Mouse (Mus musculus) lung, embryonic 15.5 days (tissue): ENCODE measurements around the gene Bbx. TPM values are rescaled to one million over a fixed set of nuclear protein-coding genes. Genes with fewer than 3 reads are reported as not detected.

Source experiments
- ATAC-seq: fragments of 200-750 bp; cut with Nextera tagmentation; 2 replicates; pipeline ENCODE4 v1.8.0; 2017; ENCODE audit warnings: moderate number of reproducible peaks, borderline replicate concordance; ENCODE audit not compliant: low FRiP score, low TSS enrichment; ENCODE audit errors: extremely low read depth
- H3K27ac ChIP-seq: fragments of 300-500 bp; sonication (generic); 2 replicates; pipeline ENCODE4 v1.5.1; 2015; ENCODE audit warnings: moderate library complexity, mild to moderate bottlenecking, inconsistent platforms
- H3K27me3 ChIP-seq: fragments of 300-500 bp; sonication (generic); 2 replicates; pipeline ENCODE4 v1.6.1; 2015; ENCODE audit warnings: inconsistent platforms
- H3K36me3 ChIP-seq: fragments of 300-500 bp; sonication (generic); 2 replicates; pipeline ENCODE4 v1.6.1; 2015; ENCODE audit warnings: inconsistent platforms
- H3K4me1 ChIP-seq: fragments of 300-500 bp; sonication (generic); 2 replicates; pipeline ENCODE4 v1.6.1; 2015; ENCODE audit warnings: inconsistent platforms
- H3K4me2 ChIP-seq: fragments of 300-500 bp; sonication (generic); 2 replicates; pipeline ENCODE4 v1.6.1; 2015; ENCODE audit warnings: inconsistent platforms, mild to moderate bottlenecking, moderate library complexity
- H3K4me3 ChIP-seq: fragments of 300-500 bp; sonication (generic); 2 replicates; pipeline ENCODE4 v1.5.1; 2015; ENCODE audit warnings: mild to moderate bottlenecking, inconsistent platforms
- H3K9ac ChIP-seq: fragments of 300-500 bp; sonication (generic); 2 replicates; pipeline ENCODE4 v1.6.1; 2015; ENCODE audit warnings: inconsistent platforms
- H3K9me3 ChIP-seq: fragments of 300-500 bp; sonication (generic); 2 replicates; pipeline ENCODE4 v1.6.1; 2016; ENCODE audit warnings: inconsistent platforms
- WGBS: fragments of 180-500 bp; shearing (Covaris S2); methylation state at CpG from one replicate; pipeline ENCODE4 v1.1.7; 2015; 5-methylcytosine and 5-hydroxymethylcytosine counted together
- polyA plus RNA-seq: library from polyadenylated mRNA; unstranded; fragments of >200 nt; fragmentation: Nextera tagmentation; extraction: Ambion mirVana; gene quantifications from 2 replicates; pipeline ENCODE4 v1.2.1, GENCODE M21; 2015

Gene Bbx
- polyA plus RNA-seq, 1 experiment from 2014 or later: 48.3 TPM

DNA sequence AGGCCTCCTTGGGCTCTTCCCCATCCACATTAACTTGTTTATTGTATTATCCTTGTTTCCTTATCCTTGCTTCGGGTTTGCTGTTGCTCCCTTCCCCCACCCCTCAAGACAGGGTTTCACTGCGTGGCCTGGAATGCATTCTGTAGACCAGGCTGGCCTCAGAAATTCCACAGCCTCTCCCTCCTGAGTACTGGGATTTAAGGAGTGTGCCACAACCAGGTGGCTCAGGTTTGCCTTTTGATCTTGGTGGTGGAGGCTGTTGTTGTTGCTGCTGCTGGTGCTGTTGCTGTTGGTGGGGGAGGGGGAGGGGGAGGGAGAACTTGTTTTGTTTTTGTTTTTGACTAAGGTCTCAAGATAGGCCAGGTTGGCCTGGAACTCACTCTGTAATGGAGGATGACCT is 5.1 kb upstream of the Bbx start:
- no peak overlapping the region for H3K27ac ChIP-seq
- no peak overlapping the region for H3K4me2 ChIP-seq
- 39% methylated on average over 2 of the region's 2 CpGs for WGBS
- no peak overlapping the region for H3K9ac ChIP-seq
- no peaks in the 10 kb centered on the region for H3K36me3 ChIP-seq
- H3K4me3 ChIP-seq: no peak overlapping the region
- H3K27me3 ChIP-seq: no peaks in the 10 kb centered on the region
- H3K4me1 ChIP-seq: peaks cover 5% of the 10 kb centered on the region; the same call in 1 of the 2 replicates
- no peaks in the 10 kb centered on the region for H3K9me3 ChIP-seq
- no peak for ATAC-seq

DNA sequence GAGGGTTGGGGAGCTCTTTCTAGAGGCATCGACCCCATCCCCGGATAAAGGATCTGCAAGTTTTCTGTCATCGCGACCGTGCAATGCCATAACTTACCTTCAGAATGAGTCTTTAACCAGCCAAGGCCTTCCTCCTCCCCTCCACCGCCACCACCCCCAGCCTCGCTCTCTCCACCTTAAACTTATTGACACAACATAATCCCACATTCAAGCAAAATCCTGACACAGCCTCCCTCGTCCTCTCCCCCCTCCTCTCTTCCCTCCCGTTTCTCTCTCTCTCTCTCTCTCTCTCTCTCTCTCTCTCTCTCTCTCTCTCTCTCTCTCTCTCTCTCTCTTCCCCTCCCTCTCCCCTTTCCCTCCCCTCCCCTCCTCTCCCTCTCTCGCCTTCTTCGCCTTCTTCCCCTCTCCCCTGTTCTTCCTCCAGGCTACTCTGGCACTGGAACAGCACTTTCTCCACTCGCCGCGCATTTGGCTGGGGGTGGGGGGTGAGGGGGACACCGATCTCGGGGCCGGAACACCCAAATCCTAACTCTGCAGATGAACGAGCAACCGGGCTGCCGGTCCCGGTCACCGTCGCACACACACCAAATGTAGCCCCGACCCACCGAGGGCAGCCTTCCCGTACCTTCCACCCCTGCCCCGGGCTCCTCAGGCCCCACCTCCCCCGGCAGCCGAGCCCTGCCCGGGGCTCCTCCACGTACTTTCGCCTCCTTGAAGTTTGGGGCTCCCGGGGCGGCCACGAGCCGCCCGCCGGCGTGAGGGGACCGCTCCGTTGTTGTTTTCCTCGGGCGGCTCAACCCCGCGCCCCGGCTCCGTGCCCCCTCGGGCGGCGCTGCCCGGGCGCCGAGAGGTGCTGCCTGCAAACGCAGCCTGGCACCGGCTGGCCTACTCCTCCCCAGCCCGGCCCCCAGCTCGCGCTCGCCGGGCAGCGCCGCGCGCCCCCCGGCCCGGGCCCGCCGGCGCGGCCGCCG is 894 bp downstream of the Bbx start:
- under 1% methylated on average over 70 of the region's 72 CpGs for WGBS
- peaks cover 12% of the 10 kb centered on the region for H3K4me1 ChIP-seq
- H3K27me3 ChIP-seq: no peaks in the 10 kb centered on the region
- H3K27ac ChIP-seq: peak overlapping the region; percentile 99
- peak overlapping the region; percentile 72 for H3K4me3 ChIP-seq
- H3K9me3 ChIP-seq: no peaks in the 10 kb centered on the region
- peak overlapping the region; percentile 86 for H3K9ac ChIP-seq
- no peaks in the 10 kb centered on the region for H3K36me3 ChIP-seq
- ATAC-seq: peak; percentile 73
- H3K4me2 ChIP-seq: peak overlapping the region; percentile 97

DNA sequence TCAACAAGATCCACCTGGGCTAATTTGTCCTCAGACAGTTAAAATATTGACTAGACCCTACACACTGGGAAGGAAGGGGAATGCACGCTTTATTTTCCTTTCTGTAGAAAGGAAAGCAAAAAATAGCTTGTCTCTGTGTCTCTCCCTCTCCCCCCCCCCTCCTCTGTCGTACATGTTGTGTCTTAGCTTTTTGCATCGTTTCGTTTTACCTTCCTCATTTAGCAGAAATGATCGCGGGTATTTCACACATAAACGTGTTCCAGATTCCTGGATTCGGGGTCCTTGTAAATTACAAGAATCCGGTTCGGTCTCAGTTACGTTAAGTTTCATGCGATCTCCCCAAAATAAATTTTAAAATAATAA is 1.7 kb downstream of the Bbx start:
- no peaks in the 10 kb centered on the region for H3K36me3 ChIP-seq
- H3K4me1 ChIP-seq: peaks cover 12% of the 10 kb centered on the region
- H3K9ac ChIP-seq: peak overlapping the region; percentile 86
- no peaks in the 10 kb centered on the region for H3K27me3 ChIP-seq
- H3K27ac ChIP-seq: peak overlapping the region; percentile 99
- no peaks in the 10 kb centered on the region for H3K9me3 ChIP-seq
- peak overlapping the region; percentile 72 for H3K4me3 ChIP-seq
- H3K4me2 ChIP-seq: peak overlapping the region; percentile 97
- no peak for ATAC-seq
- WGBS: under 1% methylated on average over 12 of the region's 12 CpGs

DNA sequence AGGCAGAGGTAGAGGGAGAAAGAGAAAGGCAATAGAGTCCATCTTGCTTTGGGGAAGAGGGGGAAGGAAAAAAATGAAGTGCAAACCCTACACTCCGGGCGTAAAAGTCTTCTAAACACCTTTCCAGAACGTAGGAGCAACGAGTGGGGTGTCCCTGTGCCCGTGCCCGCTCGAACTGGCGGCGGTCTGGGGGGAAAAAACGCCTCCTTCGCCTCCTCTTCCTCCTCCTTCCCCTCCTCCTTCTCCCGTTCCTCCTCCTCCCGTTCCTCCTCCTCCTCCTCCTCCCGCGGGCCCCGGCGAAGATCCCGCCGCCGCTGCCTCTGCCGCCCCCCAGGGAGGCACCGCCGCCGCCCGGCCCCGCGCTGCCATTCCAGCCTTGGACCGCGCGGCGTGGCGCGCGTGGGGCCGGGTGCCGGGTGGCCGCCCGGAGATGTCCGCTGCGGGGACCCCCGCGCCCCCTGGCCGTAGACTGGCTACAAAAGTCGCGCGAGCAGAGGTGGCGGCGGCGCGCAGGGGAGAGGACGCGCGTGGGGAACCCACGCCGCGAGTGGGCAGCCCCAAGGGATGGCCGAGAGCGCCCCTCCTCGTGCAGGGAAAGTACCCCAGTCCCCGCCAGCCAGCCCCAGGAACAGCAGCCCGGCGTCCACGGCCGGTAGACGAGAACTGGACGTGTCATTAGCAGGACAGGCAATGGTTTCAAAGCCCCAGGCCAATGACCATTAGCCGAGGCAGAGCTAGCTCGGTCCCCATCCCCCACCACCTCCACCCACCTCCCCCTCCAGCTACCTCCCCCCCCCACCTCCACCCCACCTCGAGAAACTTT is 2.3 kb downstream of the Bbx start:
- peak overlapping the region; percentile 86 for H3K9ac ChIP-seq
- no peaks in the 10 kb centered on the region for H3K9me3 ChIP-seq
- ATAC-seq: peak; percentile 21; the same call in 1 of the 2 replicates
- H3K4me3 ChIP-seq: peak overlapping the region; percentile 72
- WGBS: under 1% methylated on average over 65 of the region's 69 CpGs
- peaks cover 12% of the 10 kb centered on the region for H3K4me1 ChIP-seq
- peak overlapping the region; percentile 97 for H3K4me2 ChIP-seq
- H3K27me3 ChIP-seq: no peaks in the 10 kb centered on the region
- H3K36me3 ChIP-seq: no peaks in the 10 kb centered on the region
- peak overlapping the region; percentile 99; the same call in 1 of the 2 replicates for H3K27ac ChIP-seq

DNA sequence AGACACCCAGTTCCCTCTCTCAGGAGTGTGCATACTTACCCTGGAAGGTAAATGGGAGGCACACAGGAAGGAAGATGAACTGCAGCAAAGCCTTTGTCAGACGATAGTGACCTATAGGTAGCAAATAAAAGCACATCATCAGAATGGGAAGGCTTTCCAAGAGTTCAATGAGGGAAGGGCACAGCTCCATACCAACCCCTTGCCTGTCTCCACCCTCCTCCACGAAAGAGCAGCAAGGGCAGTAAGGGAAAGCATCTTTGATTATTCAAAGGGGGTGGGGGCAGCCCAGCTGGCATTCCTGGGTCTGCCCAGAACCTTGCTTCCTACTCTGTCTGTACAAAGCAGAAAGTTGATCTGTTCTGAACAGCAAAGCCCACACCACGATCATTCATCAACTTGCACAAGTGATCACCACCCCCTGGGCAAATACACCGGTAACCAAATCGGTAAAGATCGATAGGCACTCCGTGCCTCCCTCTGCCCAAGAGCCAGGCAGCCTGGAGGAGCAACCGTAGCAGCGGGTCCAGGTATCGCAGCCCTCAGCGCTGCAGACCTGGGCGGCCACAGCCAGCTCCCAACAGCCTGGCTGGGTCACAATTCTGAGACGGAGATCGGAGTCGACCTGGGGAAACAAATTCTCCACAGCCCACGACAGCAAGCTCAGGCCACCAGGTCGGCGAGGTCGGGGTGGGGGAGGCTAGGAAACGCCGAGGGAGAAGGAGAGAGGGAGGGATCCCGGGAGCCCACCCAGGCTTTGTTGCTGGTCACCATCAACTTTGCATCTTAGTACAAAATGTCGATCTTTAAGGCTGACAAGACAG is 3.1 kb downstream of the Bbx start:
- Histone ChIP-seq H3K4me1 (peaks cover 12% of the 10 kb centered on the region), H3K36me3 (no peaks in the 10 kb centered on the region), H3K9ac (peak overlapping the region; percentile 86), H3K9me3 (no peaks in the 10 kb centered on the region), H3K4me3 (peak overlapping the region; percentile 72), H3K4me2 (peak overlapping the region; percentile 97), H3K27me3 (no peaks in the 10 kb centered on the region), H3K27ac (no peak overlapping the region)
- ATAC-seq: no peak
- 7% methylated on average over 23 of the region's 23 CpGs for WGBS

DNA sequence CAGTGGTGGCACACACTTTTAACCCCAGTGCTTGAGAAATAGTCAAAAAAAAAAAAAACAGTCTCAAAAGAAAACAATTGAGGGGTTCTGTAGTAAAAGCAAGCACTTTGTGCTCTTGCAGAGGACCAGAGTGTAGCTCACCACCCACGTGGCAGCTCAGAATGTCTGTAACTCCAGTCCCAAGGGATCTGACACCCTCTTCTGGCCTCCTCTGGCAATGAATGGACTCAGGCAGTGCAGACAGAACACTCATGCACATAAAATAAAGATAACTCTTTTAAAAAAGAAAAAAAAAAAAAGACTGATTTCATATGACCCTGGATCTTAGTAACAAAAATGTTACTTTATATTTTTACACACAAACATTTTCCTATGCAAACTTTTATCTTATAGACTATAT is 12.1 kb downstream of the Bbx start:
- 17% methylated on average over 1 of the region's 1 CpGs for WGBS
- no peak overlapping the region for H3K4me2 ChIP-seq
- no peak overlapping the region for H3K27ac ChIP-seq
- no peaks in the 10 kb centered on the region for H3K36me3 ChIP-seq
- no peaks in the 10 kb centered on the region for H3K4me1 ChIP-seq
- no peak overlapping the region for H3K4me3 ChIP-seq
- H3K27me3 ChIP-seq: no peaks in the 10 kb centered on the region
- ATAC-seq: no peak
- no peaks in the 10 kb centered on the region for H3K9me3 ChIP-seq
- H3K9ac ChIP-seq: no peak overlapping the region

DNA sequence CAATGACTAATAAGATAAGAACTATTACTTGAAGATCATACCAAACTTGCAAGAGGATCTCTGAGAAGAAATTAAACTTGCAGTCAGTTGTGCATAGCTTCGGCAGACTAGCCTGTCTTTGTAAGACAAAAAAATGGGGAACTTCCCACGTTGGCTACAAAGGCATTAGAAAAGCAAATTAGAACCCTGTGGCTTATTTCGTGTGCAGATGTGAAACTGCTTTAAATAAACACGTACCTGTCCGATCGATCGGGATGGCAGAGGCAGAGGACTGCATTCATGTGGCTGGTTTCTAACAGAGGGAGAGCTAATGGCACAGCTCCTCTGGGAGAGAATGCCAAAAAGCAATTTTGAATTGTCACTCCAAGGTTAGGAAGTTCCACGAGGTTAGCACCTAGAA is 16.8 kb downstream of the Bbx start:
- no peak for ATAC-seq
- H3K36me3 ChIP-seq: no peaks in the 10 kb centered on the region; the same call in 1 of the 2 replicates
- H3K9ac ChIP-seq: no peak overlapping the region
- H3K27ac ChIP-seq: no peak overlapping the region
- no peaks in the 10 kb centered on the region for H3K9me3 ChIP-seq
- no peak overlapping the region for H3K4me3 ChIP-seq
- H3K4me2 ChIP-seq: no peak overlapping the region
- no peaks in the 10 kb centered on the region for H3K4me1 ChIP-seq
- H3K27me3 ChIP-seq: no peaks in the 10 kb centered on the region
- WGBS: 82% methylated on average over 8 of the region's 8 CpGs

DNA sequence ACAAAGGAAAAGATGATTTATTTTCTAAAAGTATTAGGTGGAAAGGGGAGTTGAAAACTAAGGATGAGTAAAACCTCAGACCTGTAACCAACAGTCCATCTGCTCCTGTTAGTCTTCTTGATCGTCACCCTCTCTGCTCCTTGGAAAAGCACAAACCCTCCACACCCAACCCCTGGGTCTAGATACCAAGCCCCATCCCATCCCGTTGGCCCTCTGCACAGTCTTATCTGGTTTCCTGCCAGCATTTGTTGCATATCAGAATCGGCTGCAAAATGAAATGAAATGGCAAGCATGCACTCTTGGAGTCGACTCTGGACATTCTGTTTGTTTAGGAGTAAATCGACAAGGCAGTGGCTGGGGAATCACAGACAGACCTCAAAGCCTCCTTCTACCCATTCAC is 29.3 kb downstream of the Bbx start:
- H3K4me3 ChIP-seq: no peak overlapping the region
- H3K27ac ChIP-seq: no peak overlapping the region
- no peaks in the 10 kb centered on the region for H3K9me3 ChIP-seq
- no peaks in the 10 kb centered on the region for H3K27me3 ChIP-seq
- no peak overlapping the region for H3K9ac ChIP-seq
- WGBS: 31% methylated on average over 5 of the region's 5 CpGs
- H3K4me2 ChIP-seq: no peak overlapping the region
- ATAC-seq: no peak
- H3K36me3 ChIP-seq: no peaks in the 10 kb centered on the region
- H3K4me1 ChIP-seq: 0 out of 2 replicates have a peak, but pooled peaks cover 5% of the 10 kb centered on the region

DNA sequence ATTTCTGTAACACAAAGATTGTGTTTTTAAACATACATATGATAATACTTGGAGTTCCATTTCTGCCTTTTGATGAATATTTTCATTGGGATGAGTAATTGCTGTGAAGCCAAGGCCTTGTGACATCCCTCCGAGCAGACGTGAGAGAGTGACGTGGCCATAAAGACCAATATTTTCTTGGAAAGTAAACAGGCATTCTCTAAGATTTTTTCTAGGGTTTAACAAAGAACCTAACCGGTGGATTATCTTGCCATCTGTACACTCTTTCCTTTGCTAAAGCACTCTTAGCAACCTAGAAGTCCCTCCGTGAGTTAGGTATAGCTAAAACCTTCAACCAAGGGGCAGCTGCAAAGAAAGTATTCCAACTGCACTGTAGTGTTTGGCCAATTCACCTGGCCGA is 32.4 kb downstream of the Bbx start:
- Histone ChIP-seq H3K4me2 (no peak overlapping the region), H3K27ac (no peak overlapping the region), H3K4me3 (no peak overlapping the region), H3K27me3 (no peaks in the 10 kb centered on the region), H3K9ac (no peak overlapping the region), H3K4me1 (0 out of 2 replicates have a peak, but pooled peaks cover 5% of the 10 kb centered on the region), H3K9me3 (no peaks in the 10 kb centered on the region), H3K36me3 (no peaks in the 10 kb centered on the region)
- WGBS: 79% methylated on average over 6 of the region's 6 CpGs
- ATAC-seq: no peak

DNA sequence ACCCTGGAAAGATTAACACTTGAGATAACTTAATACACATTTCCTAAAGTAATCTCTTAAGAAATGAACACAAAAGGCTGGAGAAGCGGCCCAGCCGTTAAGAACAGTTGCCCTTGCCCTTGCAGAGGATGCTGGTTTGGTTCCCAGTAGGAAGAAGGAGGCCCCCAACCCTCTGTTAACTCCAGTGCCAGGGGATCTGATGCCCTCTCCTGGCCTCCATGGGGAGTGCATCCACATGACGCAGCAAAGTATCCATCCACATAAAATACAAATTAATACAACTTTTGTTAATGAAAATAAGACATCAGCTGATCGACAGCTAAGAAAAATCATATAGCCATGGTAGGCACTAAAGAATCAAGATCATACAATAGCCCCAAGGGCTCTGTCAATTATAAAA is 33.6 kb downstream of the Bbx start:
- ATAC-seq: no peak
- Histone ChIP-seq H3K9me3 (no peaks in the 10 kb centered on the region), H3K4me1 (0 out of 2 replicates have a peak, but pooled peaks cover 5% of the 10 kb centered on the region), H3K4me3 (no peak overlapping the region), H3K27ac (no peak overlapping the region), H3K4me2 (no peak overlapping the region), H3K9ac (no peak overlapping the region), H3K36me3 (no peaks in the 10 kb centered on the region), H3K27me3 (no peaks in the 10 kb centered on the region)
- 83% methylated on average over 4 of the region's 4 CpGs for WGBS

DNA sequence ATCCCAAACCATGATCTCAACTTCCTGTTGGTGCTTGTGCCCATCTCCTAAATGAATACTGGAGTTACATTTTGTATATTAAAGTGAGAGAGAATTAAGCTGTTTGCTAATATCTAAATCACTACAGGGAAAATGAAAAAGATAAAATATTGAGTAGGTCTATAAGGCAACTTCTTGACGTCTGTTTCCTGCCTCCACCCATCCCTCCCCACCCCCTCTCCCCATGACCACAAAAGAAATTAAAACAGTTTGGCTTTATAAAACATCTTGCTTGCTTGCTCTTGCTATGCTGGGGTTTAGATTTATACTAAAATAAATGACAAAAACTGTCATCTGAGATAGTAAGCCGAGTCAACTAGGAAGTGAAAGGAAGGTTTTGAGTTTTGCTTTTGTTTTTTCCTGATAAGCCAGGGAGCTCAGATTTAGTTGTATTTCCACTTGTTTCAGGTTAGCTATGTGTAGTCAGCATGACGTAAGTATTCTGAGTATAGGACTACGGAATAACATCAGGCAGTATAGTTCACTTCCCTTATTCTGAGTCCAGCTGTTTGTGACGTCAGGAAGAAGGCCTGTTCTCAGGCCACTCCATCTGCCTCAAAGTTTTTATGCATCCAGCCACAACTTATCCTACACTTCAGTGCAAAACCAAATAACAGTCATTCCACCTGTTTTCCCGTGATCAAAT is 36.1 kb downstream of the Bbx start:
- Histone ChIP-seq H3K4me3 (no peak overlapping the region), H3K36me3 (no peaks in the 10 kb centered on the region), H3K9ac (no peak overlapping the region), H3K4me1 (no peaks in the 10 kb centered on the region), H3K27me3 (no peaks in the 10 kb centered on the region), H3K4me2 (no peak overlapping the region), H3K27ac (no peak overlapping the region), H3K9me3 (no peaks in the 10 kb centered on the region)
- no peak for ATAC-seq
- 64% methylated on average over 6 of the region's 6 CpGs for WGBS
